Mouse (Mus musculus): Measurements from ENCODE around the gene Timeless. TPM values are rescaled to one million over a fixed set of nuclear protein-coding genes. Genes with fewer than 3 reads are reported as not detected.

Timeless gene
- polyA plus RNA-seq, 1 experiment = 4.9 TPM

- no peaks in the 10 kb centered on the region for H3K79me2 ChIP-seq (ENCODE audit: control insufficient read depth, insufficient read depth)
- H3ac ChIP-seq (ENCODE audit: control insufficient read depth, insufficient read length) = no peak overlapping the region
- H3K4me2 ChIP-seq (ENCODE audit: low read depth) = no peak overlapping the region
- peaks cover 6% of the 10 kb centered on the region for H3K36me3 ChIP-seq (ENCODE audit: control insufficient read depth, insufficient read depth)
- H3K4me3 ChIP-seq = no peak overlapping the region
- no peaks in the 10 kb centered on the region for H3K27me3 ChIP-seq (ENCODE audit: control insufficient read depth, insufficient read depth, insufficient read length)
- TF ChIP-seq POLR2A (IDR thresholded peaks at IDR 0.05; ENCODE audit: insufficient read length, low read depth) = no peak
- no peak for TF ChIP-seq TCF12 (IDR thresholded peaks at IDR 0.05; ENCODE audit: insufficient read depth, poor library complexity, severe bottlenecking)
- TF ChIP-seq POLR2AphosphoS2 (IDR thresholded peaks at IDR 0.05; ENCODE audit: insufficient read length, low read depth) = no peak
- no peak for TF ChIP-seq USF1 (IDR thresholded peaks at IDR 0.05; ENCODE audit: low read depth)
- TF ChIP-seq MAX (IDR thresholded peaks at IDR 0.05; ENCODE audit: low read depth) = no peak
- no peak for TF ChIP-seq MYOG (IDR thresholded peaks at IDR 0.05; ENCODE audit: control insufficient read depth in 1 of 3, insufficient read depth in 1 of 3, insufficient read length in 2 of 3, low read depth in 2 of 3)
- TF ChIP-seq E2F4 (IDR thresholded peaks at IDR 0.05; ENCODE audit: insufficient read depth) = no peak
- TF ChIP-seq REST (IDR thresholded peaks at IDR 0.05; ENCODE audit: insufficient read depth, insufficient read length) = no peak
- no peak for TF ChIP-seq SRF (IDR thresholded peaks at IDR 0.05; ENCODE audit: control insufficient read depth, insufficient read length, low read depth)
- no peak for TF ChIP-seq TCF3 (IDR thresholded peaks at IDR 0.05; ENCODE audit: insufficient read length, low read depth)
- TF ChIP-seq CEBPB (IDR thresholded peaks at IDR 0.05; ENCODE audit: insufficient read depth, poor library complexity, severe bottlenecking) = no peak
- no peak for TF ChIP-seq MYOD1 (IDR thresholded peaks at IDR 0.05; ENCODE audit: control insufficient read depth in 1 of 3, insufficient read length in 2 of 3, low read depth in 2 of 3)
Observed at GRCm38 (mm10) chr10:128244121-128244520, 12.3 kb downstream of the Timeless start.

GRCm38 (mm10) chr10:128247020-128247732, 15.3 kb downstream of the Timeless start:
- Histone ChIP-seq H3K79me2 (ENCODE audit: control insufficient read depth, insufficient read depth) (no peaks in the 10 kb centered on the region), H3K4me3 (no peak overlapping the region), H3ac (ENCODE audit: control insufficient read depth, insufficient read length) (no peak overlapping the region), H3K36me3 (ENCODE audit: control insufficient read depth, insufficient read depth) (no peaks in the 10 kb centered on the region), H3K27me3 (ENCODE audit: control insufficient read depth, insufficient read depth, insufficient read length) (no peaks in the 10 kb centered on the region), H3K4me2 (ENCODE audit: low read depth) (no peak overlapping the region)
- TF ChIP-seq MAX (IDR thresholded peaks at IDR 0.05; ENCODE audit: low read depth) = no peak
- peak; percentile 45 for TF ChIP-seq REST (IDR thresholded peaks at IDR 0.05; ENCODE audit: insufficient read depth, insufficient read length)

GRCm38 (mm10) chr10:128250565-128250964, 18.7 kb downstream of the Timeless start:
- TF ChIP-seq E2F4 (IDR thresholded peaks at IDR 0.05; ENCODE audit: insufficient read depth) = no peak
- TF ChIP-seq SRF (IDR thresholded peaks at IDR 0.05; ENCODE audit: control insufficient read depth, insufficient read length, low read depth) = no peak
- no peak for TF ChIP-seq MAX (IDR thresholded peaks at IDR 0.05; ENCODE audit: low read depth)
- no peak for TF ChIP-seq POLR2AphosphoS2 (IDR thresholded peaks at IDR 0.05; ENCODE audit: insufficient read length, low read depth)
- no peak for TF ChIP-seq TCF3 (IDR thresholded peaks at IDR 0.05; ENCODE audit: insufficient read length, low read depth)
- no peak for TF ChIP-seq USF1 (IDR thresholded peaks at IDR 0.05; ENCODE audit: low read depth)
- no peak for TF ChIP-seq MYOG (IDR thresholded peaks at IDR 0.05; ENCODE audit: control insufficient read depth in 1 of 3, insufficient read depth in 1 of 3, insufficient read length in 2 of 3, low read depth in 2 of 3)
- no peak for TF ChIP-seq CEBPB (IDR thresholded peaks at IDR 0.05; ENCODE audit: insufficient read depth, poor library complexity, severe bottlenecking)
- H3K36me3 ChIP-seq (ENCODE audit: control insufficient read depth, insufficient read depth) = no peaks in the 10 kb centered on the region
- no peaks in the 10 kb centered on the region for H3K79me2 ChIP-seq (ENCODE audit: control insufficient read depth, insufficient read depth)
- H3ac ChIP-seq (ENCODE audit: control insufficient read depth, insufficient read length) = no peak overlapping the region
- no peaks in the 10 kb centered on the region for H3K27me3 ChIP-seq (ENCODE audit: control insufficient read depth, insufficient read depth, insufficient read length)
- no peak overlapping the region for H3K4me2 ChIP-seq (ENCODE audit: low read depth)
- no peak overlapping the region for H3K4me3 ChIP-seq

- Histone ChIP-seq H3ac (ENCODE audit: control insufficient read depth, insufficient read length) (no peak within 1 kb of the TSS), H3K4me3 (no peak within 1 kb of the TSS), H3K36me3 (ENCODE audit: control insufficient read depth, insufficient read depth) (no peaks in the 10 kb centered on the region), H3K79me2 (ENCODE audit: control insufficient read depth, insufficient read depth) (no peaks in the 10 kb centered on the region), H3K27me3 (ENCODE audit: control insufficient read depth, insufficient read depth, insufficient read length) (no peaks in the 10 kb centered on the region), H3K4me2 (ENCODE audit: low read depth) (no peak within 1 kb of the TSS)
- TF ChIP-seq CEBPB (IDR thresholded peaks at IDR 0.05; ENCODE audit: insufficient read depth, poor library complexity, severe bottlenecking) (0 out of 2 replicates have a peak, but pooled peaks have one; percentile 31), E2F4 (IDR thresholded peaks at IDR 0.05; ENCODE audit: insufficient read depth) (no peak)
Observed at GRCm38 (mm10) chr10:128253677-128254255, 21.9 kb downstream of the Timeless start, which contains the start of gene Apon. Gene Apon, plus strand, starts transcription at chr10:128254096.

GRCm38 (mm10) chr10:128255925-128256324, 24.1 kb downstream of the Timeless start:
- H3K4me2 ChIP-seq (ENCODE audit: low read depth) = peak overlapping the region; percentile 56
- no peak overlapping the region for H3K4me3 ChIP-seq
- no peaks in the 10 kb centered on the region for H3K36me3 ChIP-seq (ENCODE audit: control insufficient read depth, insufficient read depth)
- TF ChIP-seq TCF12 (IDR thresholded peaks at IDR 0.05; ENCODE audit: insufficient read depth, poor library complexity, severe bottlenecking) (no peak), POLR2AphosphoS2 (IDR thresholded peaks at IDR 0.05; ENCODE audit: insufficient read length, low read depth) (no peak), USF1 (IDR thresholded peaks at IDR 0.05; ENCODE audit: low read depth) (no peak), CEBPB (IDR thresholded peaks at IDR 0.05; ENCODE audit: insufficient read depth, poor library complexity, severe bottlenecking) (no peak), E2F4 (IDR thresholded peaks at IDR 0.05; ENCODE audit: insufficient read depth) (no peak), MAX (IDR thresholded peaks at IDR 0.05; ENCODE audit: low read depth) (no peak), SRF (IDR thresholded peaks at IDR 0.05; ENCODE audit: control insufficient read depth, insufficient read length, low read depth) (no peak), REST (IDR thresholded peaks at IDR 0.05; ENCODE audit: insufficient read depth, insufficient read length) (no peak), MYOD1 (IDR thresholded peaks at IDR 0.05; ENCODE audit: control insufficient read depth in 1 of 3, insufficient read length in 2 of 3, low read depth in 2 of 3) (no peak), MYOG (IDR thresholded peaks at IDR 0.05; ENCODE audit: control insufficient read depth in 1 of 3, insufficient read depth in 1 of 3, insufficient read length in 2 of 3, low read depth in 2 of 3) (no peak), TCF3 (IDR thresholded peaks at IDR 0.05; ENCODE audit: insufficient read length, low read depth) (no peak), POLR2A (IDR thresholded peaks at IDR 0.05; ENCODE audit: insufficient read length, low read depth) (no peak)
- no peaks in the 10 kb centered on the region for H3K79me2 ChIP-seq (ENCODE audit: control insufficient read depth, insufficient read depth)
- no peak overlapping the region for H3ac ChIP-seq (ENCODE audit: control insufficient read depth, insufficient read length)
- no peaks in the 10 kb centered on the region for H3K27me3 ChIP-seq (ENCODE audit: control insufficient read depth, insufficient read depth, insufficient read length)

All from myocyte (in vitro differentiated cells).